Mouse (Mus musculus) embryonic fibroblast, embryonic 13.5 days (primary cell): Measurements from ENCODE around the gene Gps1.

Source experiments
- CTCF ChIP-seq: IDR thresholded peaks from 2 replicates; pipeline ENCODE4 v1.5.1; 2011; ENCODE audit warnings: mild to moderate bottlenecking, control low read depth, low read length, moderate library complexity, borderline replicate concordance; ENCODE audit not compliant: insufficient read depth
- POLR2A ChIP-seq: IDR thresholded peaks from 2 replicates; pipeline ENCODE4 v1.6.1; 2011; ENCODE audit warnings: low read depth, mild to moderate bottlenecking, control low read depth, low read length, moderate library complexity

GRCm38 (mm10) chr11:120736424-120736823 lies 47.6 kb upstream of the Gps1 start:
- TF ChIP-seq CTCF (no peak), POLR2A (no peak)
